Mouse (Mus musculus): ENCODE results near the gene Olfr970. TPM values are rescaled to one million over a fixed set of nuclear protein-coding genes. Genes with fewer than 3 reads are reported as not detected.
"Not testable (repeated sequence)": the region's sequence is repeated elsewhere in the genome, so short reads cannot be mapped to it uniquely, and the experiment has no call there.

Olfr970 gene
- total RNA-seq (2014; rRNA removed) = not detected in 2 replicates
- polyA plus RNA-seq (2015; fragmentation: Nextera tagmentation; extraction: Ambion mirVana) = not detected in 2 replicates

DNA sequence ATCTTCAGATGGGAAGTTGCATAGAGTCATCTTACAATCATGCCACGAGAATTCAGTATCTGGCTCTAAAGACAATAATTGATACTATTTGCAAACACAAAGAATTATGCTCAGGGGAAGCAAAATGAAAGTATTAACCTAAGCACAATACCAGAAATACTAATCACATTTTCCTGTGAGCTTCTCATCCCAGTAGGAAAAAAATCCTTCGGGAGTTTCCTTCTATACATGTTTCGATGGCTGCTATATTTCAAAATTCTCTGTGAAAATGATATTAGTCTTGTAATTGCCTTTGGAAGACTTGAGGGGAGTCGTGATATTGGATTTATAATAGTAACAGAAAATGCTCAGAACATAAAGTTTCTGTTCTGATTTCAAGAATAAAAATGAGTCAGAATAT, at the start of gene Olfr970:
Gene Olfr970 (plus strand): TSS at position 301 of the 400 bp plus-strand sequence.
- no peak for DNase-seq (ENCODE audit: low spot score)
- no peak for TF ChIP-seq CTCF (IDR thresholded peaks at IDR 0.05)

DNA sequence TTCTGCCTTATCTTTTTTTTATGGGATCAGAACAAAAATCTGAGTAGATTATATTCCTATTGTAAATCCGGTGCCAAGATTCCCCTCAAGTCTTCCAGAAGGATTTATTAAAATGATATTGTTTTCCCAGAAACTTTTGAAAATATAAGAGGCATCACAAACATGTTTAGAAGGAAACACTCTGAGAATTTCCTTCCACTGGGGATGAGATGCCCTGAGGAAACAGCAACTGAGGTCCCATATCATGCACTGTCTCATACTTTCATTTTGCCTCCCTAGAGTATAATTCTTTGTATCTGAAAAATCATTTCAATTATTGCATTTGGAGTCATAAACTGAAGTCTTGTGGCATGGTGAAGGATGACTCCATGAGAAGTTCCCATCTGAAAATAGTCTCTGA, 25.5 kb upstream of the Olfr970 start, which contains the start of gene Olfr968:
Gene Olfr968 (minus strand): TSS at position 101 of the 400 bp plus-strand sequence.
- H3K4me3 ChIP-seq (ENCODE audit: low read depth, low read length) = no peak within 1 kb of the TSS
- H3K27me3 ChIP-seq (ENCODE audit: insufficient read depth, low read length) = no peaks in the 10 kb centered on the region
- H3K36me3 ChIP-seq (ENCODE audit: insufficient read depth, low read length) = no peaks in the 10 kb centered on the region
- TF ChIP-seq CTCF (IDR thresholded peaks at IDR 0.05) = no peak
- no peaks in the 10 kb centered on the region for H3K4me1 ChIP-seq (ENCODE audit: insufficient read depth, low read length)
- WGBS = 80% methylated on average over 1 of the region's 1 CpGs
- H3K27ac ChIP-seq (ENCODE audit: low read depth, low read length) = no peak within 1 kb of the TSS
- H3K9ac ChIP-seq (replicated peaks; ENCODE audit: low read length, poor library complexity, severe bottlenecking) = no peak within 1 kb of the TSS
- no peak within 1 kb of the TSS for H3K4me2 ChIP-seq (ENCODE audit: low read depth, low read length, poor library complexity, severe bottlenecking)
- H3K9me3 ChIP-seq (ENCODE audit: low read length) = no peaks in the 10 kb centered on the region
- ATAC-seq (ENCODE audit: low FRiP score) = no peak
- no peak for DNase-seq (ENCODE audit: low spot score)

More for the DNA sequence above, at the start of gene Olfr970:
- no peaks in the 10 kb centered on the region for H3K9me3 ChIP-seq (ENCODE audit: low read length)
- H3K4me1 ChIP-seq (ENCODE audit: insufficient read depth, low read length) = no peaks in the 10 kb centered on the region
- H3K27me3 ChIP-seq (ENCODE audit: insufficient read depth, low read length) = no peaks in the 10 kb centered on the region
- no peak within 1 kb of the TSS for H3K4me3 ChIP-seq (ENCODE audit: low read depth, low read length)
- WGBS = 69% methylated on average over 4 of the region's 4 CpGs
- H3K9ac ChIP-seq (replicated peaks; ENCODE audit: low read length, poor library complexity, severe bottlenecking) = no peak within 1 kb of the TSS
- no peak within 1 kb of the TSS for H3K27ac ChIP-seq (ENCODE audit: low read depth, low read length)
- H3K36me3 ChIP-seq (ENCODE audit: insufficient read depth, low read length) = no peaks in the 10 kb centered on the region
- ATAC-seq (ENCODE audit: low FRiP score) = no peak
- H3K4me2 ChIP-seq (ENCODE audit: low read depth, low read length, poor library complexity, severe bottlenecking) = no peak within 1 kb of the TSS

DNA sequence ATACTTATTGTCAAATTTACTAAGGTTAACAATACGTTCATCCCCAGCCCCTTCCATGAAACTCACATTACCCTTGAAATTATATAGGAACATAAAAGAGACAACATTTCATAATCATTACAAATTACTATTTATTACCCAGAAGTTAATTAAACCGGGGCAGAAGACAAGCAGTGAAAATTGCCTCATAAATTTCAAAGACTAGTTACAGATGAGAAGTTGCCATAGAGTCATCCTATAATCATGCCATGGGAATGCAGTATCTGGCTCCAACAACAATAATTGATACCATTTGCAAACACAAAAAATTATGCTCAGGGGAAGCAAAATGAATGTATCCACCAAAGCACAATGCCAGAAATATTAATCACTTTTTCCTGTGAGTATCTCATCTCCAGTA, 18.1 kb upstream of the Olfr970 start, which contains the start of gene Olfr969:
Gene Olfr969 (plus strand): TSS at position 388 of the 400 bp plus-strand sequence.
- ATAC-seq (ENCODE audit: low FRiP score) = no peak
- 78% methylated on average over 2 of the region's 2 CpGs for WGBS
- no peaks in the 10 kb centered on the region for H3K27me3 ChIP-seq (ENCODE audit: insufficient read depth, low read length)
- no peak for DNase-seq (ENCODE audit: low spot score)
- H3K4me1 ChIP-seq (ENCODE audit: insufficient read depth, low read length) = no peaks in the 10 kb centered on the region
- H3K27ac ChIP-seq (ENCODE audit: low read depth, low read length) = no peak within 1 kb of the TSS
- H3K9ac ChIP-seq (replicated peaks; ENCODE audit: low read length, poor library complexity, severe bottlenecking) = no peak within 1 kb of the TSS
- H3K4me3 ChIP-seq (ENCODE audit: low read depth, low read length) = no peak within 1 kb of the TSS
- H3K36me3 ChIP-seq (ENCODE audit: insufficient read depth, low read length) = no peaks in the 10 kb centered on the region
- TF ChIP-seq CTCF (IDR thresholded peaks at IDR 0.05) = no peak
- H3K4me2 ChIP-seq (ENCODE audit: low read depth, low read length, poor library complexity, severe bottlenecking) = no peak within 1 kb of the TSS
- no peaks in the 10 kb centered on the region for H3K9me3 ChIP-seq (ENCODE audit: low read length)

GRCm38 (mm10) chr9:39836576-39836975, 27.9 kb downstream of the Olfr970 start, which contains the start of gene Olfr971:
TSS of gene Olfr971 (plus strand) at chr9:39836876.
- not testable (repeated sequence) for H3K4me3 ChIP-seq (ENCODE audit: low read depth, low read length); H3K4me1 ChIP-seq (ENCODE audit: insufficient read depth, low read length); H3K9ac ChIP-seq (replicated peaks; ENCODE audit: low read length, poor library complexity, severe bottlenecking); H3K36me3 ChIP-seq (ENCODE audit: insufficient read depth, low read length); H3K27me3 ChIP-seq (ENCODE audit: insufficient read depth, low read length); H3K9me3 ChIP-seq (ENCODE audit: low read length); H3K4me2 ChIP-seq (ENCODE audit: low read depth, low read length, poor library complexity, severe bottlenecking); H3K27ac ChIP-seq (ENCODE audit: low read depth, low read length); ATAC-seq (ENCODE audit: low FRiP score); DNase-seq (ENCODE audit: low spot score)
- whole genome bisulfite sequencing = 93% methylated on average over 1 of the region's 2 CpGs

GRCm38 (mm10) chr9:39866122-39866521, 57.5 kb downstream of the Olfr970 start, which contains the start of gene Olfr972:
TSS of gene Olfr972 (plus strand) at chr9:39866422.
- no peak for TF ChIP-seq CTCF (IDR thresholded peaks at IDR 0.05)
- no peak for ATAC-seq (ENCODE audit: low FRiP score)
- no peak for DNase-seq (ENCODE audit: low spot score)

More at GRCm38 (mm10) chr9:39866122-39866521, 57.5 kb downstream of the Olfr970 start, which contains the start of gene Olfr972:
- Histone ChIP-seq H3K9ac (replicated peaks; ENCODE audit: low read length, poor library complexity, severe bottlenecking) (no peak within 1 kb of the TSS), H3K27me3 (ENCODE audit: insufficient read depth, low read length) (no peaks in the 10 kb centered on the region), H3K9me3 (ENCODE audit: low read length) (no peaks in the 10 kb centered on the region), H3K27ac (ENCODE audit: low read depth, low read length) (no peak within 1 kb of the TSS), H3K4me2 (ENCODE audit: low read depth, low read length, poor library complexity, severe bottlenecking) (no peak within 1 kb of the TSS), H3K4me1 (ENCODE audit: insufficient read depth, low read length) (no peaks in the 10 kb centered on the region), H3K4me3 (ENCODE audit: low read depth, low read length) (no peak within 1 kb of the TSS), H3K36me3 (ENCODE audit: insufficient read depth, low read length) (no peaks in the 10 kb centered on the region)
- WGBS = 76% methylated on average over 2 of the region's 2 CpGs

Other genes starting within 250 kb of the Olfr970 start
- 0.16 TPM in 1 of 2 replicates, not detected in the other for gene Olfr959, start 233.3 kb upstream of the Olfr970 start, total RNA-seq (2014; rRNA removed)
- gene Olfr959, start 233.3 kb upstream of the Olfr970 start, polyA plus RNA-seq (2015; fragmentation: Nextera tagmentation; extraction: Ambion mirVana) = 0.05 TPM in 1 of 2 replicates, not detected in the other
- 363 and 387 TPM in 2 replicates for gene AW551984, start 204.5 kb upstream of the Olfr970 start, total RNA-seq (2014; rRNA removed)
- gene AW551984, start 204.5 kb upstream of the Olfr970 start, polyA plus RNA-seq (2015; fragmentation: Nextera tagmentation; extraction: Ambion mirVana) = 260 and 267 TPM in 2 replicates
- not detected in 2 replicates for gene Olfr148, start 198.2 kb upstream of the Olfr970 start, total RNA-seq (2014; rRNA removed)
- gene Olfr148, start 198.2 kb upstream of the Olfr970 start, polyA plus RNA-seq (2015; fragmentation: Nextera tagmentation; extraction: Ambion mirVana) = not detected in 2 replicates
- not detected in 2 replicates for gene Olfr960, start 187.5 kb upstream of the Olfr970 start, total RNA-seq (2014; rRNA removed)
- not detected in 2 replicates for gene Olfr960, start 187.5 kb upstream of the Olfr970 start, polyA plus RNA-seq (2015; fragmentation: Nextera tagmentation; extraction: Ambion mirVana)
- not detected in 2 replicates for gene Olfr961, start 163.8 kb upstream of the Olfr970 start, total RNA-seq (2014; rRNA removed)
- gene Olfr961, start 163.8 kb upstream of the Olfr970 start, polyA plus RNA-seq (2015; fragmentation: Nextera tagmentation; extraction: Ambion mirVana) = not detected in 2 replicates
- not detected in 2 replicates for gene Olfr963, start 141.7 kb upstream of the Olfr970 start, total RNA-seq (2014; rRNA removed)
- not detected in 2 replicates for gene Olfr963, start 141.7 kb upstream of the Olfr970 start, polyA plus RNA-seq (2015; fragmentation: Nextera tagmentation; extraction: Ambion mirVana)
- not detected in 2 replicates for gene Olfr149, start 101.7 kb upstream of the Olfr970 start, total RNA-seq (2014; rRNA removed)
- gene Olfr149, start 101.7 kb upstream of the Olfr970 start, polyA plus RNA-seq (2015; fragmentation: Nextera tagmentation; extraction: Ambion mirVana) = not detected in 2 replicates
- not detected in 2 replicates for gene Olfr965, start 97.5 kb upstream of the Olfr970 start, total RNA-seq (2014; rRNA removed)
- not detected in 2 replicates for gene Olfr965, start 97.5 kb upstream of the Olfr970 start, polyA plus RNA-seq (2015; fragmentation: Nextera tagmentation; extraction: Ambion mirVana)
- gene Olfr150, start 77.9 kb upstream of the Olfr970 start, total RNA-seq (2014; rRNA removed) = not detected in 2 replicates
- not detected in 2 replicates for gene Olfr150, start 77.9 kb upstream of the Olfr970 start, polyA plus RNA-seq (2015; fragmentation: Nextera tagmentation; extraction: Ambion mirVana)
- gene Olfr967, start 62.6 kb upstream of the Olfr970 start, total RNA-seq (2014; rRNA removed) = not detected in 2 replicates
- gene Olfr967, start 62.6 kb upstream of the Olfr970 start, polyA plus RNA-seq (2015; fragmentation: Nextera tagmentation; extraction: Ambion mirVana) = not detected in 2 replicates
- gene Olfr968, start 25.6 kb upstream of the Olfr970 start, total RNA-seq (2014; rRNA removed) = not detected in 2 replicates
- not detected in 2 replicates for gene Olfr968, start 25.6 kb upstream of the Olfr970 start, polyA plus RNA-seq (2015; fragmentation: Nextera tagmentation; extraction: Ambion mirVana)
- not detected in 2 replicates for gene Olfr969, start 17.9 kb upstream of the Olfr970 start, total RNA-seq (2014; rRNA removed)
- gene Olfr969, start 17.9 kb upstream of the Olfr970 start, polyA plus RNA-seq (2015; fragmentation: Nextera tagmentation; extraction: Ambion mirVana) = not detected in 2 replicates
- not detected in 2 replicates for gene Olfr971, start 28.0 kb downstream of the Olfr970 start, total RNA-seq (2014; rRNA removed)
- gene Olfr971, start 28.0 kb downstream of the Olfr970 start, polyA plus RNA-seq (2015; fragmentation: Nextera tagmentation; extraction: Ambion mirVana) = not detected in 2 replicates
- not detected in 2 replicates for gene Olfr972, start 57.6 kb downstream of the Olfr970 start, total RNA-seq (2014; rRNA removed)
- gene Olfr972, start 57.6 kb downstream of the Olfr970 start, polyA plus RNA-seq (2015; fragmentation: Nextera tagmentation; extraction: Ambion mirVana) = not detected in 2 replicates
- gene Olfr229, start 98.5 kb downstream of the Olfr970 start, total RNA-seq (2014; rRNA removed) = not detected in 2 replicates
- gene Olfr229, start 98.5 kb downstream of the Olfr970 start, polyA plus RNA-seq (2015; fragmentation: Nextera tagmentation; extraction: Ambion mirVana) = not detected in 2 replicates
- not detected in 2 replicates for gene Olfr974, start 128.6 kb downstream of the Olfr970 start, total RNA-seq (2014; rRNA removed)
- 0.10 TPM in 1 of 2 replicates, not detected in the other for gene Olfr974, start 128.6 kb downstream of the Olfr970 start, polyA plus RNA-seq (2015; fragmentation: Nextera tagmentation; extraction: Ambion mirVana)
- gene Olfr975, start 143.2 kb downstream of the Olfr970 start, total RNA-seq (2014; rRNA removed) = not detected in 2 replicates
- gene Olfr975, start 143.2 kb downstream of the Olfr970 start, polyA plus RNA-seq (2015; fragmentation: Nextera tagmentation; extraction: Ambion mirVana) = not detected in 2 replicates
- gene Olfr976, start 152.3 kb downstream of the Olfr970 start, total RNA-seq (2014; rRNA removed) = not detected in 2 replicates
- not detected in 2 replicates for gene Olfr976, start 152.3 kb downstream of the Olfr970 start, polyA plus RNA-seq (2015; fragmentation: Nextera tagmentation; extraction: Ambion mirVana)
- gene Olfr978, start 183.3 kb downstream of the Olfr970 start, total RNA-seq (2014; rRNA removed) = not detected in 2 replicates
- gene Olfr978, start 183.3 kb downstream of the Olfr970 start, polyA plus RNA-seq (2015; fragmentation: Nextera tagmentation; extraction: Ambion mirVana) = not detected in 2 replicates
- gene Olfr979, start 194.6 kb downstream of the Olfr970 start, total RNA-seq (2014; rRNA removed) = not detected in 2 replicates
- gene Olfr979, start 194.6 kb downstream of the Olfr970 start, polyA plus RNA-seq (2015; fragmentation: Nextera tagmentation; extraction: Ambion mirVana) = not detected in 2 replicates
- not detected in 2 replicates for gene Olfr980, start 200.7 kb downstream of the Olfr970 start, total RNA-seq (2014; rRNA removed)
- gene Olfr980, start 200.7 kb downstream of the Olfr970 start, polyA plus RNA-seq (2015; fragmentation: Nextera tagmentation; extraction: Ambion mirVana) = not detected in 2 replicates
- not detected in 2 replicates for gene Olfr981, start 212.6 kb downstream of the Olfr970 start, total RNA-seq (2014; rRNA removed)
- gene Olfr981, start 212.6 kb downstream of the Olfr970 start, polyA plus RNA-seq (2015; fragmentation: Nextera tagmentation; extraction: Ambion mirVana) = not detected in 2 replicates